Mouse (Mus musculus) ovary, postnatal 14 days (tissue): ENCODE data around the gene Pgm2l1.
A peak's percentile ranks its signal among the peaks of the same experiment; 100 is the strongest.
"Not testable (repeated sequence)": the region's sequence is repeated elsewhere in the genome, so short reads cannot be mapped to it uniquely, and the experiment has no call there.

Experiments
- DNase-seq: peaks from one replicate; pipeline ENCODE4 v3.0.0; 2022; ENCODE audit warnings: low spot score

Pgm2l1 gene

DNA sequence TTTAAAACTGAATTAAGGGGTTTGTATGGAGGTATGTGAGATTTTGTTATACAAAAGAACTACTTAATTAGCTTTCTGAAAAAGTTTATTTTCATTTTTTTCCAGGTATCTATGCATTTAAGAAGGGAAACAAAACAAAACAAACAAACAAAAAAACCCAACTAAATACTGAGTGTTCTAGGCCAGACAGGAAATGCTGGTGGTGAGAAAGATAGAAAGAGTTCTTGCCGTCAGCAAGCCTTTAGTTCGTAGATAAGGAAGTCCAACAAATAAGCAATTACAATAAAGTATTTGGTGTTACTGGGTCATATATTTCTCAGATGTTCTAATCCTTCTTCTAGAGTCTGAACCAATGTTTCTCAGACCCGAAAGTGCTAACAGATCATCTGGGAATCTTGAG, 1.8 kb downstream of the Pgm2l1 start:
- DNase-seq: no peak

DNA sequence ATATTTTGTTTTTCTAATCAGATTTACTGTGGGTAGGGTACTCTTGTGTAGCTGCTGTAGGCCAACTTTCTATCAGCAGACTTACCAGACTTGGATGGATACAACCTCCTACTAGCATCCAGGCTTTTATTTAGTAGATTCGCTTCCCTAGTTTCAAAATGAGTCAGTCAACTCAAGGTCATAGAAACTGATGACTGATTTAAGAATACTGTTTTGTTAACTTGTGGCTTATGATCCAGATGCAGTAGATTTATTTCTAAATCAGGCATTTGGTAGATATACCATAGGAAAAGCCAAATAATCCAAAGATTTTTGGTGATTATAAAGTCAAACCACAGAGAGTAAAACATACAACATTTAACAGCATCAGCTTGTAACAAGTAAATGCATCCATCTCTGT, 3.5 kb downstream of the Pgm2l1 start:
- DNase-seq: no peak

DNA sequence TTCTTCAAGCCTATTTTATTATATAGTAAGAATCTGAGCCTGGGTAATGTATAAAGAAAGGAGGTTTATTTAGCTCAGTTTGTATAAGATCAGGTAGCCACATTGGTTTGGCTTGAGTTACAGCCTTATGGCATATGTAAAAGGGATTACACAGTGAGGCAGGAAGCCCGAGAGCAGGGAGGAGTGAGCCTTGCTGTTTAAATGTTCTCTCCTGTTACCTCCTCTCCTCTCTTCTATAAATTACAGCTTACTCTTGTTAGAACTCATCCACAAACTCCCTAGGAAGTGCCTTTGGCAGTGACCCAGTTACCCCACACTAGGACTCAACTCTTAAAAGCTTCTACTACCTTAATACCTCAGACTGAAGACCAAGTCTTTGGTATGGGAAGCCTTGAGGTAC, 4.5 kb downstream of the Pgm2l1 start:
- no peak for DNase-seq

DNA sequence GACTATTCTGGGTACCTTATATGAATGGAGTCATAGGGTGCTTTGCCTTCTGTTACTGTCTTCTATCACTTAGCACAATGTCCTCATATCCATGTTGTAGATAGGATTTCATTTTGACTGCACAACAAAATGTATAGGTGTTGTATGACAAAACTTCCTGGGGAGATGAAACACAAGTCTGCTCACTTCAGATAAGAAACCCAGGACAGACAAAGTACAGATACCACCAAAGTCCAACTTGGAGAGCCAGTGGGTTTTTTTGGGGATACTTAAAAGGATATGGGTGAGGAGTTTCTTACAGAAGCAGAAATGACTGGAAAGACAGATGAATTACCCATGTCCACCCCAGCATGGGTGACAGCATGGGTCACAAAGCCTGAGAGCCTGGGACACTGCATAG, 6.5 kb downstream of the Pgm2l1 start:
- no peak for DNase-seq

DNA sequence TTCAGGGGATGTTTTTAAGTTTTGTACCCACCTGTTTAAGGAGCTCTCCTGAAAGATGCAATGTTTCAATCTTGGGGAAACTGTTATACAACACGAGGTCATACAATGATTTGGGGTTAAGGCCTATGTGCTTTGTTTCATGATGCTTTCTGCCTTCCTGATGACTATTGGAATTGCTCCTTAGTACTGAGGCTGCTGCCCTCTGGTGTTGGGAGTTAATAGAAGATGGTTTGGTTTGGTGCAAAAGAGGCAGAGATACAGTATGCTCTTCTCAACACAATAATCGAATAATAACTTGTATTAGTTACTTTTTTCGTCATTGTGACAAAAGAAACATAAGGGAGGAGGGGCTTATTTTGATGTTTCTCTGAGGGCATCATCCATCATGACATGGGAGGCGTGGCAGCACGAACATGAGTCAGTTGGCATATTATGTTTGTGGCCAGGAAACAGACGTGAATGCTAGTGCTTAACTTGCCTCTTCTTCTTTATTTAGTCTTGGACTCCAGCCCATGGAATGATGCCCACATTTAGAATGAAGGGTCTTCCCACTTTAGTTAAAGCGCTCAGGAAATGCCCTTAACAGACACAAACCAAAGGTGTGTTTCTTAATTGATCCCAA, 7.2 kb downstream of the Pgm2l1 start:
- no peak for DNase-seq

DNA sequence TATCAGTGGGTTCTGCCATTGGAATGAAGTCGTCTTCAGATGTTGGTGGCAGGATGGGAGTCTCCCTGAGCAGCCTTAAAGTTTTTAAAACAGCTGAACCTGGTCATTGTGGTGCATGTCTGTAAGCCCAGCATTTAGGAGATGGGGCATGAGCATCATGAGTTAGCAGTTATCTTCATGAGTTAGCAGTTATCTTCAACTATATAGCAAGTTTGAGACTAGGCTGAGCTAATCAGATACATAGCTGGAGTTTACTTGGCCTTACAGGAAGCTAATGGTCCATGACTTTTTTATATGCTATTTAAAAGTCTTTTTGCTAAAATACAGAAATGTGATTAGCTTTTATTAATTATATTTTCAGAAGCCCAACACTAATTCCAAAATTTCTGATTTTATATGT, 11.1 kb downstream of the Pgm2l1 start:
- DNase-seq: no peak

DNA sequence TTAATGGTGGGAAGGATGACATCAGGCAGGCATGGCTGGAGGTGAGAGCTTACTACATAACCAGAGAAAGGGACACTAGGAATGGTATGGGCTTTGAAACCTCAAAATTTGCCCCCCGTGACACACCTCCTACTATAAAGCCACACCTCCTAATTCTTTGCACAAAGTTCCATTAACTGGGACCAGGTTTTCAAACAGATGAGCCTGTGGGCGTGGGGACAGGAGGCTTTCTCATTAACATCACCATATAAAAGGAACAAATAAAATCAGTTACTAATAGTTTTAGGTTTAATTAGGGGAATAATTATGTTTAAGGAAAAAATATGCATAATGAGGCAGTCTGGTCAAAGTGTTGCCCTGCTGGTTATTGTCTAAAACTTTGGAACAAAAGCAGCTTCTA, 13.4 kb downstream of the Pgm2l1 start:
- no peak for DNase-seq

DNA sequence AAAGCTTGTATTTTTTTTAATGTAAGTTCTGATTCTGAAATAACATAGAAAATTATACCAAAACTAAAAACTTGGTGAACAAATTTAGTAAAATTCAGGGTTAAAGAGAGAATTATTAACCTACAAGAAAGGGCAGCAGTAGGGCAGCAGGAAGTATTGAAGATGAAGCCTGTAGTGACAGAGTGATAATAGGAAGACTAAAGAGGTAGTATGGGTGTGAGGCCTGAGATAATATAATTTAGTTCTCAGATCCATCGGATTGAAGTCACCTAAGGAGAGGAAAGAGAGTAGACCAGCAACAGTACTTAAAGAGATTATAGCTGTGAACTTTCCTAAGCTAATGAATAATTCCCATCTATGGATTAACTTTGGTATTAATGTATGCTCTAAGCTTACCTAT, 15.8 kb downstream of the Pgm2l1 start:
- no peak for DNase-seq

DNA sequence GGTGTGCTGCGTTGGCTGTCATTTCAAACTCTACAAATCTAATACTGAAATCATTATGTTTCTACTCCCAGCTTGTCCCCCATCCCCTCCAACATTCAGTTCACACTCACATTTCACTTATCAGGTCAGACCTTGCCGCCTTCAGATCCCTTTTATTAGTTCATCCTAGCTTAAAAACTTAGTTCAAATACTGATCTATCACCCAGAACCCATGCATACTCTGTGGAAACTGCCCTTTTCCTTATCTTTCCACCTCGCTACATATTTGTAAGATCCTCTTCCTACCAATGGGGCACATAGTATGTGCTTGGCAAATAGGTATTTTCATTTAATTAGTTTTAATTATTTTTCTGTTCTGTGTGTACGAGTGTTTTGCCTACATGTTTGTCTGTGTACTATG, 17.0 kb downstream of the Pgm2l1 start:
- DNase-seq: no peak

DNA sequence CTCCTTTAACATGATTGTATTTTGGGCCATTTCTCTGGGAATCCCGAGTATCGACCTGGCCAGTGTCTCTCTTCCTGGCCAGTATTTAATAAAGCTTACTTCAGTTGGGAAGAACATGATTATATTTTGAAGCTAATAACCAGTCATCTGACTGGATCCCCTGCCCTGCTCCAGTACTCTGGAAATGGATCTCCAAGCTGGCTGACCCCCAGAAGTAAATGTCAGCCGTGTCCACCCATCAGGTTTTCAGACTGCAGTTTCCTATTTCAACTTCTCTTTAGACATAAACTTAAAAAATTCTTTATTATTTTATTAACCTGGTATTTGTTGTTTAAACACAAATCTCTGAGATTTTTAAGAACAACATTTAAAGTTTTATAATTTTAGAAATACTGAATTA, 18.0 kb downstream of the Pgm2l1 start:
- no peak for DNase-seq

DNA sequence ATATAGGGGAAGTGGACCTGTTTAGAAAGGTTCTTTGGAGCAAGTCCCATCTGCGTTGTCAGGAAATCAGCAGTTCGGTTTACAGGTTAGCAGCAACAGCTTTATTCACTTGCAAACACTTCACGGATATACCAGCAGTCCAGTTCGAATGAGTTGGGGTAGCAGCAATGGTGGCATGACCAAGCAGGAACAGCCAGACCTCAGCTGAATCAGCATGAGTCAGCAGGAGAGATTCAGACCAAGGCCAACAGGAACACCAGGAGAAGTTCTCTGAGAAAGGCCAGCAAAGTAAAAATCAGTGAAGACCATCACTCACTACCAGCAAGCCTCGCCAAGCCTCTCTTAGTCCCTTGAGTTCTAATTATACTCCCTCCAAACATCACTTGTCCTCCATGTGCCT, 23.5 kb downstream of the Pgm2l1 start:
- no peak for DNase-seq

DNA sequence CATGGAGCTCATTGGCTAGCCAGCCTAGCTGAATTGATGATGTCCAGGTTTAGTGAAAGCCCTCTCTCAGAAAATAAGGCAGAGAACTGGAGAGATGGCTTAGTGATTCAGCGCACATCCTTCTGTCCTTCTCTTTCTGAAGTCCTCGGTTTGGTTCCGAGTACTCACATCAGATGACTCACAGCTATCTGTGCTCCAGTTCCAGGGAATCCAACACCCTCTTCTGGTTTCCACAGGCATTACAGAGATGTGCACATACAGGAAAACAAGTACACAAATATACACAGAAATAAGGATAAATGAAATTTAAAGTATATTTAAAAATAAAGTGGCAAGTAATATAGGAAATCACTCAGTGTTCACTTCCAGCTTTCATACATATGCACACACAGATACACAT, 35.2 kb downstream of the Pgm2l1 start:
- no peak for DNase-seq

DNA sequence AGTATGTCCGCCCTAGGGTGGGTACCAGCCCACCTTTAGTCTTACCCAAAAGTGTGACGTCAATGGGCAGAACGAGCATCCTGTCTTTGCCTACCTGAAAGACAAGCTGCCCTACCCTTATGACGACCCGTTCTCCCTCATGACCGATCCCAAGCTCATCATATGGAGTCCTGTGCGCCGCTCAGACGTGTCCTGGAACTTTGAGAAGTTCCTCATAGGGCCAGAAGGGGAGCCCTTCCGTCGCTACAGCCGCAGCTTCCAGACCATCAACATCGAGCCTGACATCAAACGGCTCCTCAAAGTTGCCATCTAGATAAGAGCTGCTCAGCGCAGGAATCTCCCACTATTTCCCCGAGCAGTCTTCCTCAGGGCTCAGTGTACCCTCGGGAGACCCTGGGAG, 37.7 kb downstream of the Pgm2l1 start:
- not testable (repeated sequence) for DNase-seq

DNA sequence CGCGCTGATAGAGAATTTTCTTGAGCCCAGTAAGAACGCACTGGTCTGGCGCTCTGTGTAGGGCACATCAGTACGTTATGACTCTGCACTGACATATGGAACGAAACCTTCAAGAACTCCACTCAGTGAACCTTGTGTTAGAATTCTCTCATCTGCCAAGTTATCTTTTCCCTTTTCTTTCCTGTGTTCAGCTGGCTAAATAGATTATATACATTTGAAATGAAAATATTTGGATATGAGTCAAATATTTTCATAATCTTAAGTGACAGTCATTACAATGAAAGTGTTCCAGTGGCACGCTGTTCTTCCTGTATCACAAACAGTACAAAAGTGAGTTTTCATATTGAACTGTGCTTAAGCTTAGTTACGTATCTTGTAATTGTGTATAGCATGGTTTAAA, 45.2 kb downstream of the Pgm2l1 start:
- DNase-seq: no peak

DNA sequence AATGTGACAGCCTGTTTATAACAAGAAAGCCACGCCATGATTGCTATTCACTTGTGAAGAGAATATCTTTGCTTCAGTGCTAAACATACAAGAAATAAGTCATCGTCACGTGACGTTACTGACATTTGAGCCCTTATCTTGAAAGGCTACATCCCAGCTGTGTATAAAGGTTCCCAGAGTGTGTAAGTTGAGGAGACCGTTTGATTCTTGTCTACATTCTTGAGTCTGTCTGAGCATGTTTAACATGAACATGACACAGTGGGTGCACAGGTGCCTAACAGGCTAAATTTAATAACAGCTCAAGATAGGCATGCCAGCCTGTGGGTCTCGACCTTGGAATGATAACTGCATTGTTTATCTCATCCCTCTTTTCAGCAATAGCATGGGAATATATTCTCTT, 47.3 kb downstream of the Pgm2l1 start:
- no peak for DNase-seq

DNA sequence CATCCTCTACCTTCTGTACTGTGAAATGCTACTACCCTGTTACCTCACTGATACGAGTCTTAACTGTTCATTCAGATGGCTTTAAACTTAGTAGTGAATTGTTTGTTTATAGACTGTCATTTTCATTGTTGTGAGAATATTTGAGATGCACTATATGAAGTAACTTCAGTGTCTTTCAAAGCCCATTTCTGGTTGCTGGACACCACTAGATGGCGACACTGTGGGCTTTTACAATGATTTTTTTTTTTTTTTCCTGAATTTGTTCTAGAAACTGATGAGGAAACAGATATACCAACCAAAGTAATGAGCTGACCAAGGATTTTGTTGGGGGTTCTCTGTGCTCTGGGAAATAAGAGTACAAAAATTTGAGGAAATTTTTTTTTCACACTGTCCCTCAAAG, 49.2 kb downstream of the Pgm2l1 start:
- DNase-seq: no peak

DNA sequence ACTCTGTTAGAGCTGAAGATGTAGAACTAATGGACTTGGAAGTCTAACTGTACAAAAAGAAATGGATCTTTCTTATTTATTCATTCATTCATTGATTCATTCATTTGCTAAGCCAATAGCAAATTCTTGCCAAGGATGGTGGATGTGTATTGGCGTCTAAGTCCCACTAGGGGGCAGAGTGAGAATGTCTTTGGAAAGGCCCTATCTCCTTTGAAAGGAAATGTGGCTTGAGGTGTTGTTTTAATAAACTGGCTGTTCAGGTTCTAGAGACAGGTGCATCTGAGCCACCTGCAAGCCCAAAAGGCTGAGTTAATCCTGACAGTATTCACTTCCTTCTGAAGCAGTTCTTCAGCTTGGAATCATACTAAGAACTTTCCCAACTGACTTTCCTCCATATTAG, 52.6 kb downstream of the Pgm2l1 start:
- peak; percentile 45 for DNase-seq

DNA sequence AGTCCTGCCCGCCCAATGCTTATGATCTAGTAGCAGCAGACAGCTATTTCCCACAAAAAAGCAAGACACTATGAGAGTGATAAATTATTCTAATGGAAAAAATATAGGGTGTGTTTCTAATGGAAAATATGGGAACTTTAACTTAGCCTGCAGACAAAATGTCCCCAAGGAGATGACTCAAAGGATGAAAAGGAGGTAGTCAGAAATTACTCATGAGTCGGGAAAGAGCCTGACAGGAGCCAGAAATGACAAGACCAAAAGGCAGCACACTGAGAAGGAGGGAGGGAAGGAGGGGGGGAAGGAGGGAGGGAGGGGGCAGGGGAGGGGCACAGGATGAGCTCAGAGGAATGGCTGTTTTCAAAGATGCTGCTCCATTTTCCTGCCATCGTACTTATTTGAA, 54.4 kb downstream of the Pgm2l1 start:
- DNase-seq: no peak

DNA sequence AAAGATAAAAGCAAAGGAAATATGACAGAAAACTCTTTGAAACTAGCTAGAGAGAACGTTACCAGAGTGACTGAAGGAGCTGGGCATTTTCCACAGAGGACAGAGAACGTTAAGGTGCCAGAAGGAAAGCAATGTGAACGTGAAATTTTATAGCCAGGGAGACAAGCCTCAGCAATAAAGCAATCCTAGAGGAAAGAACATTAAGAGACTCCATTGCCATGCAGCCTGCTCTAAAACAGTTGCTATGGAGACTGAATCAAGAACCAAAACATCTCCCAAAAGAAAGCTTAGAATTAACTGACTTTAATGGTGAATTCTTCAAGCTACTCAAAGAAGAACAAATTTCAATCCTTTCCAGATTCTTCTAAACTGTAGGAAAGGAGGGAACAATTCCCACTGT, 56.1 kb downstream of the Pgm2l1 start:
- DNase-seq: no peak

DNA sequence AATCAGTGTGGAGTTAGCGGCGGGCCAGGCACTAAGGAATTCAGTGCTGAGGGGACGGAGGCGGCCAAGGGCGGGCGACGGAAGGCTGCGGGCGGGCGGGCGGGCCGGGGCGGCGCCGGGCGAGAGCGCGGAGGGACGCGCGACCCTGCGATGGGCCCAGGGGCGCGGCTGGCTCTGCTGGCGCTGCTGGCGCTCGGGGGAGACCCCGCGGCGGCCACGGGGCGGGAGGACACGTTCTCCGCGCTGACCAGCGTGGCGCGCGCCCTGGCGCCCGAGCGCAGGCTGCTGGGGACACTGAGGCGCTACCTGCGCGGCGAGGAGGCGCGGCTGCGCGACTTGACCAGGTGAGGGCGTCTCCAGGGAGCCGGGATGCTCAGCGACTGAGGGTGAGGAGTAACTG, 58.2 kb downstream of the Pgm2l1 start, which contains the start of gene P4ha3:
TSS of gene P4ha3 (plus strand) at position 138 of the 400 bp plus-strand sequence.
- no peak for DNase-seq

DNA sequence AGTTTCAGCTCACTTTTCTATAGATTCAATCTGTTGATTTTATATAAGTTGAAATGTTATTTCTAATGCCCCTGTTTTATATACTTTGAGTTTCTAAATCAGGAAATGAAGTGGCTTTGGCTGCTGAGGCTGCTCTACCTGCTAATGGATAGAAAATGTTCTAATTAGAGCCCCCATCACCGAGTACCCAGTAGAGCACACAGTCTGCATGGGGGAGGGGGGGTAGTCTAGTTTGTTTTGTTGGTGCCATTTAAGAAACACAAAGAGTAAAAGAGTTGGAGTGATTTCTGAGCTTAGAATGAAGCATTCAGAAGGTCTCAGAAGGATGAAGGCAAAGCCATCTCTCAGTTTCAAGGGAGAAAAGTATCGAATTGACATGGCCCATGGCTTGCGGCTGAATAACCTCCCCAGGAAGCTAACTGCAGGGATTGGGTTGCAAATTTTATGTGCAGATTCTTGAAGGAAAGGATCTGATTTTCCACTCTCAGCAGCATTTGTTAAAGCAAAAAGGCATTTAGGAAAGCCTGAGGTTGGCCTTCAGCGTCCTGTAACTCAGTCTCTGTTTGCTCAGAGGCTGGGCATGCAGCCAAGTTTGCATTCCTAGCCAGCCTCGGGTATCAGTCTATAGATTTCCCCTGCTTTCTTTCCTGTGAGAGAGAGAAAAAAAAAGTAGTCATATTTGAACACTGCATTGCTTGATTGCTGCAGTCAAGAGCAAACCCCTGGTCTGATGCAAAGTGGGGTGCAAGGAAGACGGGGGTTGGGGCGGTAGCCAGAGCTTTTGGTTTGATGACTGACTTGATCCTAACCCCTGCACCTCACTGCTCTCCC, 60.8 kb downstream of the Pgm2l1 start:
- DNase-seq: peak; percentile 36

DNA sequence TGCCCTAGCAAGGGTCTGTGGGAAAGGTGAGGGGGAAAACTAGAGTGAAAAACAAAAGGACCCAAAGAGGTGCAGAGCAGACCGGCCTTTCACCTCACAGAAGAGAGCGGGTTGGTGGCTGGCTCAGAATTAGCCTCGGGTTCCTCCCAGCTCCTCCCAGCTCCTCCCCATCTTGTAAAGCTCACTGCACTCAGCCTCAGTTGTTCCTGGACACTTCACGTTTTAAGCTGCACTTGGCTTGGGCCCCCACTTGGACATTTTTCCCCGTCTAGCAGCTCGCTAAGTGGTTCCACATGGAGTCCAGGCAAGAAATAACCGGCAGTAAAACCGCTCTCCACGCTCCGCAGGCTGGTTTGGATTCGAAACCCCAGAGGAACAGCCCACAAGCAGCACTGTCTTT, 61.4 kb downstream of the Pgm2l1 start:
- no peak for DNase-seq

DNA sequence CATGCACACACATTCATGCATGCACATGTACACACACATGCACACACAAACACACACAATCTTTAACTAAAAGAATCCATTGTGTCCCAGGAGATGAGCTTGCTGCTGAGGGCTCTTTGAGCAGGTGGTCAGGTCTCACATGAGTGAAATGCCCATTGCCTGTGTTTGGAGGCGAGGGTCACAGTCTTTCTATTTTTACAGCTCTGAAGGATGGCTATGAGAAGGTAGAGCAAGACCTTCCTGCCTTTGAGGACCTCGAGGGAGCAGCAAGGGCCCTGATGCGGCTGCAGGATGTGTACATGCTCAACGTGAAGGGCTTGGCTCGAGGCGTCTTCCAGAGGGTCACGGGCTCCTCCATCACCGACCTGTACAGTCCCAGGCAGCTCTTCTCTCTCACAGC, 66.4 kb downstream of the Pgm2l1 start:
- DNase-seq: no peak

DNA sequence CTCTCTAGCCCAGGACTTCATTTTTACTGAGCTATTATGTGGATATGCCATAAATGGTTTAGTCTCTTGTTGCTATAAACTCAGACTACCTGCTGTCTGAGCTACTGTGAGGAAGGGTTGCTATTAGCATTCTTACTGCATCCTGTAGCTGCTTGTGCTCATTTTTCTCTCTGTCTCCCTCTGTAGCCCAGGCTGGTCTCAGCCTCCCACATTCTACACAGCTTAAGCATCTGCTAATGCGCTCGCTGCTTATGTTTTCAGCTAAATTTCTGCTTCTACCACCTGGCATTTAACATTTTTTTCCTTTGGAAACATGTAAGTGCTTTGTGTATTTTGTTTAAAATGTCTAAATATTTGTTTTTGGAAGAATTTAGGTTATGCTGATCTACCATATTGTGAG, 68.6 kb downstream of the Pgm2l1 start:
- no peak for DNase-seq
